Mouse (Mus musculus): ENCODE results near the gene Nod1. TPM values are rescaled to one million over a fixed set of nuclear protein-coding genes. Genes with fewer than 3 reads are reported as not detected.
A peak's percentile ranks its signal among the peaks of the same experiment; 100 is the strongest.

Nod1 gene
- 1 to 10 TPM; 4.3 to 4.7 TPM for total RNA-seq (2021)

- peak; percentile 42 to 59 for DNase-seq (ENCODE audit: low spot score in 2 of 2)
- intact Hi-C loops (cut with DNase I) = loop anchor here (5.0 kb wide), 1 partner anchor 155 kb away; the partner anchor contains the start of gene Znrf2
These were observed at the start of gene Nod1 for GRCm38 (mm10) chr6:54972111-54972928. Gene Nod1, minus strand, starts transcription at chr6:54972612.

- intact Hi-C loops (cut with DNase I) = no loop called here
These were observed 49.4 kb upstream of the Nod1 start for GRCm38 (mm10) chr6:55021806-55022205.

GRCm38 (mm10) chr6:55018417-55018816 lies 46.0 kb upstream of the Nod1 start:
- no peak for DNase-seq (ENCODE audit: low spot score in 2 of 2)
- intact Hi-C loops (cut with DNase I) = loop anchor here (5.0 to 10.0 kb wide), 2 partner anchors 96 to 314 kb away; no protein-coding TSS in a partner anchor

More at GRCm38 (mm10) chr6:55021806-55022205, 49.4 kb upstream of the Nod1 start:
- no peak for DNase-seq (ENCODE audit: low spot score in 2 of 2)

- intact Hi-C loops (cut with DNase I) = loop anchor here (1.0 to 10.0 kb wide), 3 partner anchors 95 to 312 kb away; no protein-coding TSS in a partner anchor
- DNase-seq (ENCODE audit: low spot score in 2 of 2) = peak; percentile 46 to 55
These were observed 44.5 kb upstream of the Nod1 start for GRCm38 (mm10) chr6:55016710-55017583.

GRCm38 (mm10) chr6:55016236-55016635 lies 43.8 kb upstream of the Nod1 start:
- DNase-seq (ENCODE audit: low spot score in 2 of 2) = peak; percentile 36 to 38
- intact Hi-C loops (cut with DNase I) = loop anchor here (5.0 to 10.0 kb wide), 2 partner anchors 94 to 311 kb away; no protein-coding TSS in a partner anchor

- intact Hi-C loops (cut with DNase I) = loop anchor here (10.0 kb wide), 1 partner anchor 309 kb away; no protein-coding TSS in a partner anchor
- no peak for DNase-seq (ENCODE audit: low spot score in 2 of 2)
These were observed 41.8 kb upstream of the Nod1 start for GRCm38 (mm10) chr6:55014184-55014583.

- intact Hi-C loops (cut with DNase I) = loop anchor here (10.0 kb wide), 1 partner anchor 308 kb away; no protein-coding TSS in a partner anchor
- DNase-seq (ENCODE audit: low spot score in 2 of 2) = no peak
These were observed 40.1 kb upstream of the Nod1 start for GRCm38 (mm10) chr6:55012516-55012915.

GRCm38 (mm10) chr6:55010330-55011091 lies 38.1 kb upstream of the Nod1 start:
- no peak for DNase-seq (ENCODE audit: low spot score in 2 of 2)
- intact Hi-C loops (cut with DNase I) = loop anchor here (10.0 kb wide), 1 partner anchor 306 kb away; no protein-coding TSS in a partner anchor

- DNase-seq (ENCODE audit: low spot score in 2 of 2) = no peak
- intact Hi-C loops (cut with DNase I) = loop anchor here (10.0 kb wide), 1 partner anchor 305 kb away; no protein-coding TSS in a partner anchor
These were observed 37.2 kb upstream of the Nod1 start for GRCm38 (mm10) chr6:55009391-55010230.

GRCm38 (mm10) chr6:55008401-55008800 lies 36.0 kb upstream of the Nod1 start:
- intact Hi-C loops (cut with DNase I) = no loop called here

GRCm38 (mm10) chr6:55003559-55003958 lies 31.1 kb upstream of the Nod1 start:
- no peak for DNase-seq (ENCODE audit: low spot score in 2 of 2)
- intact Hi-C loops (cut with DNase I) = no loop called here

More at GRCm38 (mm10) chr6:55008401-55008800, 36.0 kb upstream of the Nod1 start:
- no peak for DNase-seq (ENCODE audit: low spot score in 2 of 2)

GRCm38 (mm10) chr6:55002438-55002837 lies 30.0 kb upstream of the Nod1 start:
- no peak for DNase-seq (ENCODE audit: low spot score in 2 of 2)
- intact Hi-C loops (cut with DNase I) = no loop called here

- intact Hi-C loops (cut with DNase I) = no loop called here
- no peak for DNase-seq (ENCODE audit: low spot score in 2 of 2)
These were observed 28.9 kb upstream of the Nod1 start for GRCm38 (mm10) chr6:55001320-55001719.

GRCm38 (mm10) chr6:54997726-54998125 lies 25.3 kb upstream of the Nod1 start:
- DNase-seq (ENCODE audit: low spot score in 2 of 2) = no peak
- intact Hi-C loops (cut with DNase I) = no loop called here

- intact Hi-C loops (cut with DNase I) = no loop called here
- no peak for DNase-seq (ENCODE audit: low spot score in 2 of 2)
These were observed 23.9 kb upstream of the Nod1 start for GRCm38 (mm10) chr6:54996361-54996760.

- DNase-seq (ENCODE audit: low spot score in 2 of 2) = peak; percentile 94 to 95
- intact Hi-C loops (cut with DNase I) = loop anchor here (5.0 kb wide), 1 partner anchor 175 kb away; the partner anchor contains the start of gene Znrf2
These were observed 20.4 kb upstream of the Nod1 start, which contains the start of gene Ggct for GRCm38 (mm10) chr6:54992734-54993260. Gene Ggct, minus strand, starts transcription at chr6:54992950.

- intact Hi-C loops (cut with DNase I) = loop anchor here (5.0 kb wide), 1 partner anchor 175 kb away; the partner anchor contains the start of gene Znrf2
- DNase-seq (ENCODE audit: low spot score in 2 of 2) = no peak
These were observed 19.7 kb upstream of the Nod1 start for GRCm38 (mm10) chr6:54992141-54992540.

GRCm38 (mm10) chr6:54991189-54991588 lies 18.8 kb upstream of the Nod1 start:
- intact Hi-C loops (cut with DNase I) = loop anchor here (5.0 kb wide), 1 partner anchor 174 kb away; the partner anchor contains the start of gene Znrf2

More at GRCm38 (mm10) chr6:54991189-54991588, 18.8 kb upstream of the Nod1 start:
- no peak for DNase-seq (ENCODE audit: low spot score in 2 of 2)

Measured in left cerebral cortex, postnatal 36 days (tissue).